Mouse (Mus musculus) ES-Bruce4 (cell line): ENCODE data around the gene Pfdn6. TPM values are rescaled to one million over a fixed set of nuclear protein-coding genes. Genes with fewer than 3 reads are reported as not detected.
"Not testable (repeated sequence)": the region's sequence is repeated elsewhere in the genome, so short reads cannot be mapped to it uniquely, and the experiment has no call there.

ENCODE experiments used
- H3K27ac ChIP-seq: 2 replicates; pipeline ENCODE4 v1.5.1; 2012; ENCODE audit warnings: low read length, inconsistent platforms; ENCODE audit not compliant: insufficient read depth
- H3K27me3 ChIP-seq: 2 replicates; pipeline ENCODE4 v1.6.1; 2012; ENCODE audit warnings: mild to moderate bottlenecking, low read length, inconsistent platforms; ENCODE audit not compliant: control insufficient read depth, poor library complexity, insufficient read depth, severe bottlenecking
- H3K36me3 ChIP-seq: 2 replicates; pipeline ENCODE4 v1.6.1; 2012; ENCODE audit warnings: inconsistent platforms, mild to moderate bottlenecking, low read length, moderate library complexity; ENCODE audit not compliant: control insufficient read depth, poor library complexity, insufficient read depth, severe bottlenecking
- H3K4me1 ChIP-seq: one replicate; pipeline ENCODE4 v1.8.1; 2011; ENCODE audit warnings: low read length; ENCODE audit not compliant: control insufficient read depth, insufficient read depth
- H3K4me3 ChIP-seq: 2 replicates; pipeline ENCODE4 v1.5.1; 2011; ENCODE audit warnings: low read depth, mild to moderate bottlenecking, low read length
- H3K9ac ChIP-seq: 2 replicates; pipeline ENCODE4 v1.6.1; 2012; ENCODE audit warnings: low read depth, mild to moderate bottlenecking, inconsistent platforms; ENCODE audit not compliant: poor library complexity, severe bottlenecking
- H3K9me3 ChIP-seq: replicated peaks from 2 replicates; pipeline ENCODE4 v1.6.1; 2012; ENCODE audit warnings: mild to moderate bottlenecking, low read length, inconsistent platforms; ENCODE audit not compliant: control insufficient read depth, poor library complexity, insufficient read depth, severe bottlenecking
- CTCF ChIP-seq: IDR thresholded peaks from one replicate; pipeline ENCODE4 v1.8.1; 2011; ENCODE audit warnings: low read depth, low read length
- EP300 ChIP-seq: IDR thresholded peaks from 2 replicates; pipeline ENCODE4 v1.6.1; 2011; ENCODE audit warnings: low read depth, low read length; ENCODE audit not compliant: insufficient read depth
- POLR2A ChIP-seq: IDR thresholded peaks from one replicate; pipeline ENCODE4 v1.8.1; 2011; ENCODE audit warnings: low read length; ENCODE audit not compliant: insufficient read depth
- polyA plus RNA-seq: library from polyadenylated mRNA; stranded (reverse); fragments of >200 nt; gene quantifications from 2 replicates; pipeline ENCODE4 v1.2.4, GENCODE M21; 2011; ENCODE audit warnings: low read depth; ENCODE audit not compliant: missing spikeins, insufficient read depth, insufficient read length

Gene Pfdn6
- polyA plus RNA-seq, 1 experiment = 146 TPM

DNA sequence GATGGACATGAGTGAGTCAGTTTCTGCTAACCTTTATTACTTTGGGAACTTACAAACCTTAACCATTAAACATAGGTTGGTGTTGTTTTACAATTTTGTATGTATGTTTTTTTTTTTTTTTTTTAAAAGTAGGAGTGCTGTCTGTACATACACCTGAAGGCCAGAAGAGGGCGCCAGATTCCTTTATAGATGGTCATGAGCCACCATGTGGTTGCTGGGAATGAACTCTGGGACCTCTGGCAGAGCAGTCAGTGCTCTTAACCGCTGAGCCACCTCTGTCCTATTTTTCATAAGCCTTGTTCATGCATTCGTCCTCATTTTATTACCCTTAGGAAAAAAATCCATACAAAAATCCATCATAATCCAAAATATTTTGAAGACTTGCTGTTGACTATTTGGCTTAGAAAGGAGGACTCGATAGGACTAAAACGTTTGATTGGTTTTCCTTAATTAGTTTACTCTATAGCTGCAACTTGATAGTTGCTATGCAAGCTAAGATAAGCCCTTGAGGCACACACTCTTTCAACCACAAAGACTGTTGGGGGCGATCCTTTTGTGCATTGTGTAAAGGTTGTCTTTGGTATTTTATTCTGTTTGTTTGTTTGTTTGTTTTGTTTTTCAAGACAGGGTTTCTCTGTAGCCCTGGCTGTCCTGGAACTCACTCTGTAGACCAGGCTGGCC, 42.9 kb downstream of the Pfdn6 start:
- Histone ChIP-seq H3K9ac (peak overlapping the region; percentile 64; the same call in 1 of the 2 replicates), H3K27ac (peak overlapping the region; percentile 67; the same call in 1 of the 2 replicates), H3K36me3 (no peaks in the 10 kb centered on the region), H3K4me3 (no peak overlapping the region), H3K4me1 (peaks cover 11% of the 10 kb centered on the region), H3K9me3 (no peaks in the 10 kb centered on the region), H3K27me3 (no peaks in the 10 kb centered on the region)
- TF ChIP-seq POLR2A (no peak), CTCF (peak; percentile 59), EP300 (no peak)

DNA sequence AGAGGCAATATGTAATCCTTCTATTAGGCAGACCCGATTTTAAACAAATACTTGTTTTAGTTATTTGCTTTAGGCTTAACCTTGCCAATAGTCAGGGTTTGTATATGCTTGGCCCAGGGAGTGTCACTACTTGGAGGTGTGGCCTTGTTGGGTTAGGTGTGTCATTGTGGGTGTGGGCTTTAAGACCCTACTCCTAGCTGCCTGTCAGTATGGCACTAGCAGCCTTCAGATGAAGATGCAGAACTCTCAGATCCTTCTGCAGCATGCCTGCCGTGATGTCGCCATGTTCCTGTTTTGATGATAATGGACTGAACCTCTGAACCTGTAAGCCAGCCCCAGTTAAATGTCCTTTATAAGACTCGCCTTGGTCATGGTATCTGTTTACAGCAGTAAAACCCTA, 47.1 kb downstream of the Pfdn6 start:
- not testable (repeated sequence) for H3K27me3 ChIP-seq, H3K9ac ChIP-seq, H3K36me3 ChIP-seq, H3K4me3 ChIP-seq, H3K4me1 ChIP-seq, H3K9me3 ChIP-seq
- peak overlapping the region; percentile 88 for H3K27ac ChIP-seq

DNA sequence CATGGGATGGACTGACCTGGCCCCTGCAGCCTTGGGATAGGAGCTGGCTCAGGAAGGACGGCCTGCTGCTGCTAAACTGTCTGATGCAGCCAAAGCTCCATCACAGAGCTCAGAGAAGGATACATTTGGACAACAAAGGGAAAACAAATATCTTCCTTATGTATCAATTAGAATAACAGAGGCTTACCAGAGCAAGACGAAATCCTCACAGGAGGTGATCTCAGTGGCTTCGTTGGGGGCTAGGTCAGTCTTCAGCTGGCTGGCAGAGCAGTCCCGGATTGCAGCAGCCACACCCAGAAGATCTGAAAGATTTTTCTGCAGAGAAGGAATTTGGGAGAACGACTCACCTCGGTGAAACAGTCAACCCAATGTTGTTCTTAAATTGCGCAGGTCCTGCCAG, 47.7 kb downstream of the Pfdn6 start:
- peaks cover 1% of the 10 kb centered on the region for H3K4me1 ChIP-seq
- H3K9ac ChIP-seq = no peak overlapping the region
- H3K9me3 ChIP-seq = no peaks in the 10 kb centered on the region
- peaks cover 3% of the 10 kb centered on the region; the same call in 1 of the 2 replicates for H3K36me3 ChIP-seq
- peak overlapping the region; percentile 88 for H3K27ac ChIP-seq
- TF ChIP-seq EP300 = 0 out of 2 replicates have a peak, but pooled peaks have one; percentile 21
- TF ChIP-seq CTCF = no peak
- H3K27me3 ChIP-seq = no peaks in the 10 kb centered on the region
- no peak overlapping the region for H3K4me3 ChIP-seq

DNA sequence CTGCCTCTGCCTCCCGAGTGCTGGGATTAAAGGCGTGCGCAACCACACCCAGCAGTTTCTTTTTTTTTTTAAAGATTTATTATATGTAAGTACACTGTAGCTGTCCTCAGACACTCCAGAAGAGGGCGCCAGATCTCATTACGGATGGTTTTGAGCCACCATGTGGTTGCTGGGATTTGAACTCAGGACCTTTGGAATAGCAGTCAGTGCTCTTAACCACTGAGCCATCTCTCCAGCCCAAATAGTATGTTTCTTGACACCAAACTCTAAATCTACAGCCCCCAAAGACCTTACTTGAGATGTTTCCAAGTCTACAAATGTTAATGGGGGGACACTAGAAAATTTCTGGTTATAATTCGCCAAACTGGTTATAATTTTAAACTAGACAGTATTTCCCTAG, 48.3 kb downstream of the Pfdn6 start:
- not testable (repeated sequence) for H3K36me3 ChIP-seq, H3K4me1 ChIP-seq, H3K9ac ChIP-seq, H3K27me3 ChIP-seq, H3K4me3 ChIP-seq, H3K9me3 ChIP-seq, H3K27ac ChIP-seq

DNA sequence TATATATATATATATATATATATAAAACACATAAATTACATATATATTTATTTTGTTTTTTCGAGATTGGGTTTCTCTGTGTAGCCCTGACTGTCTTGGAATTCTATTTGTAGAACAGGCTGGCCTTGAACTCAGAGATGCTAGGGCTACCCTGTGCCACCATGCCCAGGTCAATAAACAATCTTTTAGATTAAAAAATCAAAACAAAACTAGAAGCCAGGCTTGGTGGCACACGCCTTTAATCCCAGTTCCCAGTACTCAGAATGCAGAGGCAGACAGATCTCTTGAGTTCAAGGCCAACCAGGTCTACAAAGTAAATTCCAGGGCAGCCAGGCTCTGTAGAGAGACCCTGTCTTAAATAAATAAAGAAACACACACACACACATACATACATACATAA, 48.8 kb downstream of the Pfdn6 start:
- peaks cover 1% of the 10 kb centered on the region for H3K4me1 ChIP-seq
- H3K4me3 ChIP-seq = no peak overlapping the region
- H3K9ac ChIP-seq = no peak overlapping the region
- H3K9me3 ChIP-seq = no peaks in the 10 kb centered on the region
- H3K36me3 ChIP-seq = peaks cover 10% of the 10 kb centered on the region
- H3K27ac ChIP-seq = no peak overlapping the region
- no peaks in the 10 kb centered on the region for H3K27me3 ChIP-seq
- TF ChIP-seq EP300 = no peak
- no peak for TF ChIP-seq POLR2A
- no peak for TF ChIP-seq CTCF

DNA sequence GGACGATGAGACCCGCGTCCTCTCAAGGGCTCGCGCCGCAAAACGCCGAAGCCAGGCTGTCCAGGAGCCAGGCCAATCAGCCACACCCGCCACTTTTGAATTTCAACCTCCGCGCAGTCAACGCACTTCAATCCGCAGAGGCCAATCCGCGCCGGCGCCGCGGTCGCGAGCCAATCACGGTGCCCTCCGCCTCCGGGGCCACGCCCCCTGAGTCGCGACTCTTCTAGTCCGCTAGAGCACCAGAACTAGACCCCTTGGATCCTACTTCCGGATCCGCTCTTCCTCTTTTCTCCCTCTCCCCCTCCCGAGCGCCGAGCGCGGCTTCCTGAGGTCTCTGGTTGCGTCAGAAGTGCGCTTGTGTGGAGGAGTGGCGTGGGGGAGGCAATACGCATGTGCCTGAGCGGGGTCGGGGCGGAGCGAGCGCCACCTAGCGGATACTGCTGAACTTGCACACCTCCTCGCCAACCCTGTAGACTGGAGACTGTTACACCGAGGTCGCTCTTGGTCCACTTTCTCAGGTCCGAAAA, 49.5 kb downstream of the Pfdn6 start, which contains the start of gene Kifc1:
Gene Kifc1, minus strand, starts transcription at position 129 of the 527 bp plus-strand sequence.
- H3K36me3 ChIP-seq = peaks cover 17% of the 10 kb centered on the region
- peak within 1 kb of the TSS; percentile 23 for H3K27ac ChIP-seq
- peak within 1 kb of the TSS; percentile 70 for H3K4me3 ChIP-seq
- H3K4me1 ChIP-seq = peaks cover 1% of the 10 kb centered on the region
- no peaks in the 10 kb centered on the region for H3K27me3 ChIP-seq
- H3K9ac ChIP-seq = peak within 1 kb of the TSS; percentile 69
- TF ChIP-seq POLR2A (peak; percentile 58), CTCF (peak; percentile 99), EP300 (0 out of 2 replicates have a peak, but pooled peaks have one; percentile 53)
- H3K9me3 ChIP-seq = no peaks in the 10 kb centered on the region

DNA sequence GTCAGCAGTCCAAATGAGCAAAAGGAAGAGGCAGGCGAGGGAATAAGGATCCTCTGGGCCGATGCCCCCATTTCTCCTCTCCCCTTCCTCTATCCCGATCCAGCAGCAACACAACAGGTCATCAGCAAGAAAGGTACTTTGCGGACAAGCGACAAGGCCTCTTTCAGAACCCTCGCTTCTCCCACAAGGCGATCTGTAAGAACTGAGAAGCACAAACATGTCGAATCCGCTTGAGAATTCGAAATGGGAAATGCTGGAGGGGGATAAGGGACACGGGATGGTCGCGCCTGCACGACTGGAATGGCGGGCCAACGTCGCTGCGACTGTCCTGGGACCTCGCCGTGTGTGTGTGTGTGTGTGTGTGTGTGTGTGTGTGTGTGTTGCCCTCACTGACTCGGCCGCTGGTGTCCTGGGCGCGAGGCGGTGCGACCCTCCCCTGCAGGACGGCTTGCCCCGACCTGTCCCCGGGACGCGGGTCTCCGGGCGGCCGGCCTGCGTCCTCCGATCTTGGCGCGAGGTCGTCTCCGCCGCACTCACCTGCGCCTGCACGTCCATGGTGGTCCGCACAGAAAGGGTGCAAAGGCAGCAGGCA, 50.1 kb downstream of the Pfdn6 start:
- H3K4me1 ChIP-seq, H3K27me3 ChIP-seq, H3K9me3 ChIP-seq: not testable (repeated sequence)
- H3K27ac ChIP-seq = peak overlapping the region; percentile 23
- H3K9ac ChIP-seq = peak overlapping the region; percentile 69
- peak overlapping the region; percentile 70 for H3K4me3 ChIP-seq
- peaks cover 20% of the 10 kb centered on the region for H3K36me3 ChIP-seq
